Mouse (Mus musculus): Measurements from ENCODE around the gene AA467197. TPM values are rescaled to one million over a fixed set of nuclear protein-coding genes. Genes with fewer than 3 reads are reported as not detected.

AA467197 gene
- total RNA-seq (2021): 1 to 10 TPM in 1 of 2 experiments, not detected in 1; 1.1 TPM
- long read RNA-seq, experiment 1, partial matches to known transcripts: 0 of 2 reads
- long read RNA-seq, experiment 1, other reads (novel, unspliced or antisense): 0 of 2 reads
- long read RNA-seq, experiment 2, partial matches to known transcripts: 0 of 1 reads
- long read RNA-seq, experiment 2, other reads (novel, unspliced or antisense): 0 of 1 reads

DNA sequence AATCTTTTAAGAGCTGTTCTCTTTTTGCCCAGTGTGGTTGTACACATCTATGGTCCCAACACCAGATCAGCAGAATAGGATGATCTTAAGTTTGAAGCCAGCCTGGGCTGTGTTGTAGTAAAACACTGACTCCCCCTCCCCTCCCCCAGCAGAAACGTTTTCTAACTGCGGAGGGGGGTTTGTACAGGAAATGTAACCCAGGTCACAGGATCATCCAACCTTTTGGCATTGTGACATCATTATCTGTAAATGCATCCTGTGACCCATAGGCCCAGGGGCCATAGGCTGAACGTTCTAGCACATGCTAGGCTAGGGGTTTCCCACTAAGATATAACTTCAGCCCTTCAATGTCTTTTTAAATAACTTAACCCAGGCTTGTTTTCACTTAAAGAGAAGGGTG, at the start of gene AA467197:
Gene AA467197, plus strand, starts transcription at position 301 of the 400 bp plus-strand sequence.
- no peak for DNase-seq (ENCODE audit: low spot score in 2 of 2)

DNA sequence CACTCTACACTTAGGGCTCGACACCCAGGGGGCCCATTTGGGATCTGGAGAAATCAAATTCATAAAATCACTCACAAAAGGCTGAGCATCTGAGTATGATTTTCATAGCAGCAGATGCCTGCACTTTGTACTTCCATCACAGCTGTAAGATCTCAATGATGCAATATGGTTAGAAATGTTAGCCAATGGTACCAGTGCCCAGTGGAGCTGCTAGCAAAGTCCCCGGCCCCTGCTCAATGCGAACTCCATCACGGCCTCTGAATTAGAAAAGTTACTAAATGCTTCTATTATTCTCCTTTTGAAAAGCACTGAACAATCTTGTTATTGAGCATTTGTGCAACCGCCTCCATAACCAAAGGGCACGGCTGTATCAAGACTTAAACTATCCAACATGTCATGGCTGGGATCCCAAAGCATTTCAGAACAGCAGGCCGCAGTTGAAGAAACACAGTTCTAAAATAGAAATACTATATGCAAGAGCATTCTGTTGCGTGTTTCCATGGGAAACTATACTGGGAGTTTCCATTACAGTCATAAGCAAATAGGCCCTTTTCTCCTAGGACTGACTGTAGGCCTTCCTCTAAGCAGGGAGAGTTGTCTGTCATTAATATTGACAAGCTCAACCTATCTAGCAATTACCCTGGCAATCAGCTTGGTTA, 48.8 kb upstream of the AA467197 start:
- no peak overlapping the region for H3K27ac ChIP-seq
- TF ChIP-seq CTCF (conservative IDR thresholded peaks at IDR 0.05): no peak
- no peak for DNase-seq (ENCODE audit: low spot score in 2 of 2)

More for the DNA sequence above, at the start of gene AA467197:
- Histone ChIP-seq H3K4me3 (peak within 1 kb of the TSS; percentile 53), H3K27ac (no peak within 1 kb of the TSS)
- TF ChIP-seq CTCF (conservative IDR thresholded peaks at IDR 0.05): no peak

DNA sequence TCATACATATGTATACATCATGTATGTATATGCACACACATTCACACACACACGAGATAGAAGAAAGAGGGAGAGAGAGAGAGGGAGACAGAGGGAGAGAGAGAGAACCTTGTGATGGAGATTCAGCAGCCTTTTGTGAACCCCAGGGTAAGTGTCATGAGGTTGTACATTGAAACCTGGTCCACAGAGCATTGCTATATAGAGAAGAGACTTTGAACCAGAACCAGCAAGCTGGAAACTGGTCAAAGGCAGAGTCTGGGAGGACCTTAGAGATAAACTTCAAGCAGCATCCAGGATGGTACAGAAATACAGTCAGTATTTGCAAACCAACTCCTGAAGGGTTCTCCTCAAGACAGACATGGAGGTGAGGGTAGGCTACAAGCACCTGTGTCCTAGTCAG, 46.4 kb upstream of the AA467197 start:
- Histone ChIP-seq H3K4me3 (no peak overlapping the region), H3K27ac (no peak overlapping the region)
- DNase-seq (ENCODE audit: low spot score in 2 of 2): no peak
- no peak for TF ChIP-seq CTCF (conservative IDR thresholded peaks at IDR 0.05)

More for the DNA sequence above, 48.8 kb upstream of the AA467197 start:
- no peak overlapping the region for H3K4me3 ChIP-seq

DNA sequence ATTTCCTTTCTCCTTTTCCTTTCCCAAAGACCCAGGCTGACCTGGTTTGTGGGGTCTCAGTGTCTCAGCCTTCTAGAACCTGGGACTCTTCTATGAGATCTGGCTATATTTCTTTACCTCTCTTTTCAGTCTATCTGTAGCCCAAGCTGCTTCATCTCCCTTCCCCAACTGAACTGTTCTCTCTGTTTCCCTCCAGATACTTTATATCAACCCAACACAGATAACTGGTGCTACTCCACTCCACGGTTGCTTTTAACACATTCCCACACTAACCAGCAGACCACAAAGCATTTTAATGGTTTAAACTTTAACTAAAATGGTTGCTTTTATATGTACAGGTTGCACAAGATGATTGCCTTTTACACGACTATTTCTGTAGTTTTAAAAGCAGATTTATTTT, 45.6 kb upstream of the AA467197 start:
- H3K27ac ChIP-seq: no peak overlapping the region
- DNase-seq (ENCODE audit: low spot score in 2 of 2): no peak
- TF ChIP-seq CTCF (conservative IDR thresholded peaks at IDR 0.05): no peak
- H3K4me3 ChIP-seq: no peak overlapping the region

DNA sequence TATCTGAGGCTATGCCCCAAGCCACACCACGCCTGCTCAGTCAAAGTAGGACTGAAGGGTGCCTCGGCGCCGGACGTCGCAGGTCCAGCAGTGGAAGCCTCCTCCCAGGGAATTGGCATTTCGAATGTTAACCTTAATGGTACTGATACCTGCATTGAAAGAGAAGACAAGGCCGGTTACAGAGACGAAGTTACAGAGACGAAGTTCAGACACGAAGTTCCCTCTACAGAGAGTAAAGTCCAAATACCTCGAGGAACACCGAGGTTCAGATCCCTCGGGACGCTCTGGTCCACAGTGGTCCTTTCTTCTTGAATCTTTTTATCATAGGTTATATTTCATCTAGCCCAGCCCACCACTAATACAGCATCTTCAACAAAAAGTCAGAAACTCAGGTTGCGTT, 41.3 kb upstream of the AA467197 start:
- no peak for TF ChIP-seq CTCF (conservative IDR thresholded peaks at IDR 0.05)
- DNase-seq (ENCODE audit: low spot score in 2 of 2): no peak

DNA sequence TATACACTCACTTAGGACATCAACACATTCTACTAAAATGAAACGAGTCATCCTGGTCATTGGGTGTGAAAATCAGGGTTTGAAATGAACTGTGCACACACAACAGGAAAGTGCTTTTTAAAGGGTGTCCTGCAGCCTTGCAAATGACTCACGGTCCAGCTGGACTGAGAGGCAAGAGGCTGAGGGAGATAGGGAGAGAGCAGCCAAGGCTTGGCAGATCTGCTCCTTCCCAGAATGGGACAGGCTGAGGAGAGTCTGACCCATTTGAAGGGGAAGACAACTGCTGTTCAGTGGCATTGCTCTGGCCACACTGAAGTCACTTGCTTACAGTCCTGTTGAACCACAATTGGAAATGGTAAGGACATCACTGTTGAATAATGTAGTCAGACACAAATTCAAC, 37.0 kb upstream of the AA467197 start:
- DNase-seq (ENCODE audit: low spot score in 2 of 2): no peak
- Histone ChIP-seq H3K27ac (peak overlapping the region; percentile 11; the same call in 1 of the 2 replicates), H3K4me3 (no peak overlapping the region)
- TF ChIP-seq CTCF (conservative IDR thresholded peaks at IDR 0.05): no peak

More for the DNA sequence above, 41.3 kb upstream of the AA467197 start:
- no peak overlapping the region for H3K27ac ChIP-seq
- H3K4me3 ChIP-seq: no peak overlapping the region

DNA sequence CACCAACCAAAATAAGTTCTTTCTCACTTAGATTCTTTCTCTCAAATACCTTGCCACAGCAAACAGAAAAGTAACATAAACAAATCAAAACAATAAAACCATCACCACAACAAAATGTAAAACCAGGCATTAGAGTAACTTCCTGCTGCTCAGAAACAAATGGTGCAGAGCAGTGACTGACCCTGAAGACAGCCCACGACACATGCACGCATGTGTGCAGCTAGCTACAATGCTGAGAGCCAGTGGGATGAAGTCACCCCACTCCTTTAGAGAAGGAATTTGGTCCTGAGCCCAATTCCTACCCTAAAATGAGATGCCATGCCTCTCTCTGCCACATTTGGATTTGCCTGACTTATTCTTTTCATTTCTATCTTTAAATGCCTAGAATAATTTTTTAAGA, 35.4 kb upstream of the AA467197 start:
- DNase-seq (ENCODE audit: low spot score in 2 of 2): no peak
- Histone ChIP-seq H3K4me3 (no peak overlapping the region), H3K27ac (no peak overlapping the region; the same call in 1 of the 2 replicates)
- no peak for TF ChIP-seq CTCF (conservative IDR thresholded peaks at IDR 0.05)

DNA sequence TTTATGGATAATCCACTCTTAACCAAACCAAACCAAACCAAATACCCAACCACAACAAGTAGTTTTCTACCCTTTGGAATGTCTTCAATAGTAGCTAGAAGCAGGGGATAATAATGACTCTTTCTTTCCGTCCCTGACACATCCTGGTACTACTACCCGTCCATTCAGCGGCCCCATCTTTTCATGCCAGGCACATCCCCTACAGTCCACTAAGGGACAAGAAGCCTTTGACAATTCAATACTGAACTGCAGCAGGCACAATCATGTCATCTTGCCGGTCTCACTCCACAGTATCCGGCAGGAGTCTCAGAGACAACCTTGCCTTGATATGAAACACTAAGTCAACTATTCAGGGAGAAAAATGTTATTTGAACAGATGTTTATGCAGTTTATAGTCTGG, 31.0 kb upstream of the AA467197 start:
- TF ChIP-seq CTCF (conservative IDR thresholded peaks at IDR 0.05): peak; percentile 30; the same call in 1 of the 2 replicates
- Histone ChIP-seq H3K4me3 (peak overlapping the region; percentile 0), H3K27ac (peak overlapping the region; percentile 77)
- DNase-seq (ENCODE audit: low spot score in 2 of 2): peak in 1 of 2 experiments; percentile 62

DNA sequence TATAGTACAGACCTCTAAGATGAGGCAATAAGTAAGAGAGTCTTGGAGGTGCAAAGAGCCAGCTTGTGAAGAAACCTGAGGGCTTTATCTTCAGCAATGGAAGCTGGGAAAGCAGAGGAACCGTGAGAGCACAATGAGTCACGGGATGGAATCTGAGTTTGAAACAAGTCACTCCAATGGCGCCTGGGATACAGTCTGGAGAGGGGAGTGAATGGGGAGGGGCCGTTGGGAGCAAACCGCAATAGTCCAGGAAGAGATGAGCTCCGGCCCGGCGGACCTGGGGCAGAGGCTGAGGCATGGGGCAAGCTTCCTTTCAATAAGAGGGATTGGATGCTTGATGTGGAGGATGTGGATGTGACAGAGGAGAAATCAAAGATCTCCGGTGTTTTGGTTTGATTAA, 28.0 kb upstream of the AA467197 start:
- H3K27ac ChIP-seq: peak overlapping the region; percentile 77
- no peak for DNase-seq (ENCODE audit: low spot score in 2 of 2)
- TF ChIP-seq CTCF (conservative IDR thresholded peaks at IDR 0.05): no peak
- peak overlapping the region; percentile 33 for H3K4me3 ChIP-seq

DNA sequence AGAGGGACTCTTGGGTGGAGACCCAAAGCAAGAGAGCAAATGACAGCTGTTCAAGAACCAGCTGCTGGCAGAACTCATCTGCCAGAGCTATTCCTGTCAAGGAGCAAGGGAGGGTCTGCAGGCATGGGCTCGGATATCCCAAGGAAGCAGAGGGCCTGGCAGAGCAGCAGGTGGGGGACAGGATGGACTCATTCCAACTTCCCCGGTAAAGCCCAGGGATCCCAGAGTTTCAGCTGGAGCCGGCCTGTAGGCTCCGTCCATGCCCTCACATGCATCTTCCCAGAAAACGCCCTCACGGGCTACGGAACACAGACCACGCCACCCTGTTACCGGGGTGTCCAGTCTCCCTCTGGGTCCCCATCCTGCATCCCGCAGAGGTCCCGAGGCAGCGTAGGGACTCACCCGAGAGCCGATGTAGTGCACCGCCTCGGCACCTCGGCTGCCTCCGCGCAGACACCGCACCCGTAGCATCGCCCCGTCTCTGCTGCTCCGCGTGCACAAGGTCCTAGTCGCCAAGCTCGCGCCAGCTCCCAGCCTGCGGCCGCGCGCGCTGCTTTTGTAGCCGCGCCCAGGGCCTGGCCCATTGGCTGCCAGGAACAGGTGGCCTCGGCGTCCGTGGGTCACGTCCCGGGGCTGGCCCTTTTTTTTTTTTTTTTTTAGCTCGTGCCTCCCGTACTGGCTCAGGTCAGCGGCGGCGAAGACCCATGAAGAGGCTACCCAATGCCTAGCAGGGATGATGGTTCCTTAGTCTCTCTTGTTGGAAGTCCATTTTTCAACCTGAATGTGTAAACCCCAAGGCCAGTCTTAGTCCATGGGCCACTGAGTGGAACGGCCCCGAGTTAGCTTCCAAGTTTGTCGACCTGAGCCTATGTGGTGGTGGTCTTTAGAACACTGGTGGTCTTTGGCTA, 25.8 kb upstream of the AA467197 start, which contains the start of gene Gatm:
Gene Gatm, minus strand, starts transcription at position 558 of the 908 bp plus-strand sequence.
- peak; percentile 64 to 74 for DNase-seq (ENCODE audit: low spot score in 2 of 2)
- peak within 1 kb of the TSS; percentile 90 for H3K4me3 ChIP-seq
- peak within 1 kb of the TSS; percentile 86 for H3K27ac ChIP-seq
- no peak for TF ChIP-seq CTCF (conservative IDR thresholded peaks at IDR 0.05)

DNA sequence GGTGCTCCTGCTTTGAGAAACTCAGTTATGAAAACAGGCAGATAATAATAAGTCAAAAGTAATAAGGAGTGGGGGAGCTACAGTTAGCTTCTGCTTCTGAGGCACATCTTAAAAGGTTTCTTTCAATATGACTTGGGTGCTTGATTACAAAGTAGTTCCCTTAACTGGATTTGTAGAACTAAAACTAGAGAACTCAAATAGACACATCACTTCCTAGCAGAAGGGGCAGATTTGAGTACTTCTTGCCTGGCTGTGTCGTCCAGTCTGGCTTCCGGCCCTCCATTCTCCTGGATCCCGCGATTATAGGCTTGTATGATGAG, 25.2 kb upstream of the AA467197 start:
- TF ChIP-seq CTCF (conservative IDR thresholded peaks at IDR 0.05): no peak
- Histone ChIP-seq H3K27ac (peak overlapping the region; percentile 86; the same call in 1 of the 2 replicates), H3K4me3 (peak overlapping the region; percentile 90)
- DNase-seq (ENCODE audit: low spot score in 2 of 2): no peak

DNA sequence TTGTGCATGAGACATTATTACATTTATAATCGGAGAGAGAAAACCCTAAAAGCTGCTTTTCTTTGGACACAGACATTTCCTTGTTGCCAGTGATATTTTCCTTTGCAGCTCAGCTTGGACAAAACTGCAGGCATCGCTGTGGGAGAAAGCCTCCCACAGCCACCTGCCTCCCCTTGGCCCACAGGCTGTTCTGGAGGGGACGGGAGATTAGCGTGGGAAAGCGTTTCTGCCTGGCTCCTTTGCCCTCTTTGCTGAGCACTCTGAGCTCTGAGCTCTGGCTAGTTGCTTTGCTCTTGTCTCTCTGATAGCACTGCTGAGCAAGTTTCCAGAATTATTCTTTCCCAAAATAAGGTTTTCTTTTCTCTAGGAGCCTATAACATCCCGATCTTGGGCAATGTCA, 20.5 kb upstream of the AA467197 start:
- no peak for TF ChIP-seq CTCF (conservative IDR thresholded peaks at IDR 0.05)
- H3K27ac ChIP-seq: peak overlapping the region; percentile 74
- DNase-seq (ENCODE audit: low spot score in 2 of 2): no peak

DNA sequence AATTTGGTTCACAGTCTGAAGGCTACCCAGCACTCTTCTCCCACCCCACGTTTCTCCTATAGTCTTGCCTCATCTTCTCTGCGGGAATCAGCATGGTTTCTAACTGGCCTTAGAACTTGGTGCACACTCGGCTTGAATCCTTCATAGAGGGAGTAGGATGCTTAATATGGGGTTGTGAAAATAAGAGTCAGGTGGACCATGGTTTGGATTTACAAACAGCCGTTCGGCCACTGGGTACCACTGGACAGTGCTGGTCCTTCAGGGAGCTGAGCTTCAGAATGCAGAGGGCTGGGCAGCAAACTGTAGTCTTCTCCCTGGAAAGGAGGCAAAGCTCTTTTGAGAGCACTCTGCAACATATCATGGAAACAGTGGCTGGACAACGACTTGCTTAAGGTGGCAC, 19.0 kb upstream of the AA467197 start:
- H3K4me3 ChIP-seq: no peak overlapping the region
- no peak for TF ChIP-seq CTCF (conservative IDR thresholded peaks at IDR 0.05)
- DNase-seq (ENCODE audit: low spot score in 2 of 2): no peak
- H3K27ac ChIP-seq: peak overlapping the region; percentile 67

More for the DNA sequence above, 20.5 kb upstream of the AA467197 start:
- H3K4me3 ChIP-seq: no peak overlapping the region
